Mouse (Mus musculus) layer of hippocampus, adult 2 months (tissue): Measurements from ENCODE around the gene Vsx2. TPM values are rescaled to one million over a fixed set of nuclear protein-coding genes. Genes with fewer than 3 reads are reported as not detected.

Source experiments
- DNase-seq, 2 experiments: peaks; one replicate each; pipeline ENCODE4 v3.0.0; 2022; ENCODE audit warnings: low spot score in 2 of 2
- H3K27ac ChIP-seq: fragments of 200-600 bp; 2 replicates; pipeline ENCODE4 v1.8.1; 2022
- H3K4me3 ChIP-seq: fragments of 200-600 bp; 2 replicates; pipeline ENCODE4 v1.8.1; 2022; ENCODE audit warnings: mild to moderate bottlenecking
- CTCF ChIP-seq: fragments of 200-600 bp; conservative IDR thresholded peaks from 2 replicates; pipeline ENCODE4 v1.8.1; 2022; ENCODE audit warnings: antibody characterized with exemption, mild to moderate bottlenecking, moderate library complexity
- total RNA-seq, 2 experiments: library from RNA; stranded (reverse); gene quantifications; 2 replicates each; pipeline ENCODE4 v1.2.3; 2021

The Vsx2 gene
- total RNA-seq, 2 experiments from 2014 or later: 0.27 to 0.28 TPM

DNA sequence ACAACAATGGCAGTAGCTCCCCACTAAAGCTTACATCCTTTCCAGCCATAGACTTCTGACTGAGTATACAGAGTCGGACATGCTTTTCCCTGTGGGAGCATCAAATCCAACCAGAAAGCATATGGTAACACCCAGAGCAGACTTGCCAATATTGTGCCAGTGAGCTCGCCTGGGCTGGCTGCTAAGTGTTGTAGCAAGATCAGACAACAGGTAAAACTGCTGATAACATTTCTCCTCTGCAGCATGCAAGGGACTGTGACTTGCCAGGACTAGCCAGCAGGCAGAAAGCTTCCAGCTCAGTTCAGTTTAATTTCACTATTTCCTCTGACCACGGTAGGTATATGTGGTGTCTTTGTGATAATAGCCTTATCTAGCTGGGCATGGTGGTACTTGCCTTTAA, 62.3 kb downstream of the Vsx2 start:
- Histone ChIP-seq H3K27ac (no peak overlapping the region), H3K4me3 (no peak overlapping the region)
- no peak for DNase-seq
- TF ChIP-seq CTCF: no peak

GRCm38 (mm10) chr12:84640253-84640652, 70.7 kb downstream of the Vsx2 start:
- TF ChIP-seq CTCF: no peak
- H3K27ac ChIP-seq: no peak overlapping the region
- H3K4me3 ChIP-seq: no peak overlapping the region
- no peak for DNase-seq

DNA sequence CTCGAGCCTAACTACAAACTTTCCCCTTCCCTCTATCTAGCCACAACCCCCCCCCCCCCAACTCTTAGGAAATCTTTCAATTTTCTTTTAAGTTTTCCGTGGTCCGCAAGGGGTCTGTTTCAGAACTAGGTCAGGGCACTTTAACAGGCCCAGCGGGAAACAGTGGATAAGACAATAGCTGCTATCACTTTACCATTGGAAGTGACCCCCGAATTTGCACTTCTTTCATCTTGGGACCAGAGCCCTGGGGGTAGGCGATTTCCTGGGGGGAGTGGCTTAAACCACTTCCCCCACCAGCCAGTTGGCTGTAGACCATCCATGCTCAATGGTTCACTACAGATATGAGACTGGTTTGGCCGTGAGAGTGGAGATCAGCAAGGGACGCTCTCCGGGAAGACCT, 71.1 kb downstream of the Vsx2 start, which contains the start of gene Vrtn:
TSS of gene Vrtn (plus strand) at position 366 of the 400 bp plus-strand sequence.
- no peak for DNase-seq
- Histone ChIP-seq H3K27ac (no peak within 1 kb of the TSS), H3K4me3 (no peak within 1 kb of the TSS)
- TF ChIP-seq CTCF: no peak

Other genes with a start within 250 kb of the Vsx2 start
- 10 to 100 TPM; 26.0 to 27.2 TPM for gene Coq6, start 208.1 kb upstream of the Vsx2 start, total RNA-seq
- gene Fam161b, start 207.9 kb upstream of the Vsx2 start, total RNA-seq: 10 to 100 TPM; 12.5 to 12.6 TPM
- 10 to 100 TPM; 22.5 to 24.8 TPM for gene Entpd5, start 160.7 kb upstream of the Vsx2 start, total RNA-seq
- gene Bbof1, start 160.7 kb upstream of the Vsx2 start, total RNA-seq: 1 to 10 TPM; 8.7 to 9.9 TPM
- gene Rnf113a2, start 152.6 kb upstream of the Vsx2 start, total RNA-seq: 10 to 100 TPM; 13.8 to 15.9 TPM
- gene Aldh6a1, start 118.8 kb upstream of the Vsx2 start, total RNA-seq: 10 to 100 TPM; 48.4 to 48.7 TPM
- 10 to 100 TPM; 24.6 to 25.7 TPM for gene Lin52, start 118.3 kb upstream of the Vsx2 start, total RNA-seq
- gene Abcd4, start 47.7 kb downstream of the Vsx2 start, total RNA-seq: 10 to 100 TPM; 15.6 to 17.6 TPM
- gene Vrtn, start 71.3 kb downstream of the Vsx2 start, total RNA-seq: not detected
- 1 to 10 TPM; 7.4 to 8.7 TPM for gene Syndig1l, start 129.1 kb downstream of the Vsx2 start, total RNA-seq
- 10 to 100 TPM; 25.9 to 28.2 TPM for gene Npc2, start 203.4 kb downstream of the Vsx2 start, total RNA-seq
- gene Isca2, start 203.5 kb downstream of the Vsx2 start, total RNA-seq: 10 to 100 TPM; 51.6 to 64.3 TPM